Mouse (Mus musculus): ENCODE data around the gene Muc3. TPM values are rescaled to one million over a fixed set of nuclear protein-coding genes. Genes with fewer than 3 reads are reported as not detected.
A peak's percentile ranks its signal among the peaks of the same experiment; 100 is the strongest.

Muc3 gene
- total RNA-seq, 2 experiments from 2014 or later: not detected

DNA sequence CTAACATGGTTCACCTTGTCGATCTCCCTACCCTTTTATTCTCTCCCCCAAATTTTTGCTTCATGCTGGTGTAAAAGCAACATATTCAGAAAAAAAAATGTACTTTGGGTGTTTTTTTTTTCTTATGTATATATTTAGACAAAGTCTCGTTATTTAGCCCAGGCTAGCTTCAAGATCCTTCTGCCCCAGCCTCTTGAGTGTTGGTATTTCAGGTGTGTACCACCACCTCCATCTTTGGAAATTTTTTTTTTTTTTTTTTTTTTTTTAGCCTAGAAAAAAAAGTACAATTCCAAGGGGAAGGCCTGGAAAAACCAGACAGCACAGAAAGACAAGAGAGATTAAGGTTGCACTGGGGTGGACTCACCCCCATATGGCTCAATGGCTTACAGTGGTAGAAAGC lies 32.1 kb downstream of the Muc3 start:
- Histone ChIP-seq H3K4me3 (no peak overlapping the region), H3K27ac (no peak overlapping the region)
- no peak for DNase-seq (ENCODE audit: extremely low spot score in 1 of 2, low spot score in 2 of 2)
- intact Hi-C loops (cut with DNase I): no loop called here
- no peak for TF ChIP-seq CTCF (IDR thresholded peaks at IDR 0.05)

DNA sequence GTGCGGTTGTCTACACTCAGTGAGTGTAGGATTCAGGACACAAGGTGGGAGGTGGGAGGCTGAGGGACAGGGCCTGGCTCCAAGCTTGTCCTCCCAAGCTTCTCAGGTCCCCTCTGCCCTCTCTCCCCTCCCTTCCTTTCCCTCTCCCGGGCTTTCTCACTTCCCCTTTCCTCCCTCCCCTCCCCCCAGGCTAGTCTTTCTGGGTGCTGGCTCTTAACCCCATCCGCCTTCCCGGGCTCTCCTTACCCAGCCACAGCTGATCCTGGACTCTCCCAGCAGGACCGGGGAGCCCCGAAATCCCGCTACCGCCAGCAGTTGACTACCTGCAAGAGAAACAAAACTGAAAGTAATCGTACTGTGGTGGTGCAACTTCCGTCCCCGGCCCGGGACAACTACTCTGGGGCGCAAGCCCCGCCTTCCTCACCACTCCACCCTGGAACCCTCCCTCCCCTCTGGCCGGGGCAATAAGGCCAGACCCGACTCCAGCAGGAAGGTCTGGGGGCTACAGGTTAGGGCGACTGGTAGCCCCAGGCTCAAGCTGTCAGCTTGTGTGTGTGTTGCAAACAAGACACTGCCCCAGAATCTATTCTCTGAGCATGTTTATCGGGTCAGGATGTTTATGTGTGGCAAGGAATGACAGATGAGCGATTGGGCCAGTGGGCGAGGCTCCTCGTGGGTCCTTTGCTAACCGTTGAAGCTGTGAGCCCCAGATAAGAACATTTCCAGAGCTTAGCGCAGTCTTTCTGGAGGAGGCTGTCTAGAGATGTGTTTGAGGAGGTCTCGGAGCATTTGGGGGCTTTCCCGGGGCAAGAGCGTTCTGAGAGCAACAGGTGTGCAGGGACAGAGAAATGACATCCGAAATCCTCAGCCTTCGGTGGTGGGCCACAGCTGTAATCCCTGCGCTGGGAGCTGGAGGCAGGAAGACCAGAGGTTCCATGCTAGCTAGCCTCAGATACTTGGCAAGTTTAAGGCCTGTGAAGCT lies 33.0 kb downstream of the Muc3 start, which contains the start of gene Trim56:
Gene Trim56, minus strand, starts transcription at position 344 of the 982 bp plus-strand sequence.
- DNase-seq (ENCODE audit: extremely low spot score in 1 of 2, low spot score in 2 of 2): no peak
- peak within 1 kb of the TSS; percentile 51 for H3K4me3 ChIP-seq
- intact Hi-C loops (cut with DNase I): no loop called here
- TF ChIP-seq CTCF (IDR thresholded peaks at IDR 0.05): no peak
- H3K27ac ChIP-seq: peak within 1 kb of the TSS; percentile 61

DNA sequence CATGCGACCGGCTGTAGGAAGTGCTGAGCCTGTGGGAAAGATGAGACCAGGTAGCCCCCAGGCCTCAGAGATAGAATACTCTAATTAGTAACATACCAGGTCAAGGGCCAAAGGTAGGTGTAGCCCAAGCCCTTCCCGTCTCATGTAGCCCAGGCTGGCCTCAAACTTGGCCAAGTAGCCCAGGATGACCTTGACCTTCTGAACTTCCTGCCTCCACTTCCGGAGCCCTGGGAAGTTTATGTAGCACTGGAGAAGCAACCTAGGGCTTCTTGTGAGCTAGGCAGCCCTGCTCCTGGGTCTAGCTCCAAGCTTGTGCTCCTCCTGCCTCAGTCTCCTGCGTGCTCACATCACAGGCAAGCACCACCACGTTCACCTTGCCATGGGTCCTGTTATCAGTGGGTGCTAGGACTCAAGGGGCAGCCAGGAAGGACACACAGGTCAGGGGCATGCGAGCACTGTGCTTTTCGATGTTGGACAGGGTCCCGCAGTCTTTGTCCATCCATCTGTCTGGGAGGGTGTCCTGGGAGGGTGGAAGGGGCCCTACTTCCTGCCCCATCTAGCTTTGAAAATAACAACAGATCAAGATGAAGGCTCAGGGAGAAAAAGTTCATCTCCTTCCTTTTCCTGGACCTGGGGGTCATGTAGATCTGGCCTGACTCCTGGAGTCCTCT lies 34.1 kb downstream of the Muc3 start:
- no peak for DNase-seq (ENCODE audit: extremely low spot score in 1 of 2, low spot score in 2 of 2)
- no peak for TF ChIP-seq CTCF (IDR thresholded peaks at IDR 0.05)
- intact Hi-C loops (cut with DNase I): no loop called here
- Histone ChIP-seq H3K4me3 (peak overlapping the region; percentile 51), H3K27ac (no peak overlapping the region)

DNA sequence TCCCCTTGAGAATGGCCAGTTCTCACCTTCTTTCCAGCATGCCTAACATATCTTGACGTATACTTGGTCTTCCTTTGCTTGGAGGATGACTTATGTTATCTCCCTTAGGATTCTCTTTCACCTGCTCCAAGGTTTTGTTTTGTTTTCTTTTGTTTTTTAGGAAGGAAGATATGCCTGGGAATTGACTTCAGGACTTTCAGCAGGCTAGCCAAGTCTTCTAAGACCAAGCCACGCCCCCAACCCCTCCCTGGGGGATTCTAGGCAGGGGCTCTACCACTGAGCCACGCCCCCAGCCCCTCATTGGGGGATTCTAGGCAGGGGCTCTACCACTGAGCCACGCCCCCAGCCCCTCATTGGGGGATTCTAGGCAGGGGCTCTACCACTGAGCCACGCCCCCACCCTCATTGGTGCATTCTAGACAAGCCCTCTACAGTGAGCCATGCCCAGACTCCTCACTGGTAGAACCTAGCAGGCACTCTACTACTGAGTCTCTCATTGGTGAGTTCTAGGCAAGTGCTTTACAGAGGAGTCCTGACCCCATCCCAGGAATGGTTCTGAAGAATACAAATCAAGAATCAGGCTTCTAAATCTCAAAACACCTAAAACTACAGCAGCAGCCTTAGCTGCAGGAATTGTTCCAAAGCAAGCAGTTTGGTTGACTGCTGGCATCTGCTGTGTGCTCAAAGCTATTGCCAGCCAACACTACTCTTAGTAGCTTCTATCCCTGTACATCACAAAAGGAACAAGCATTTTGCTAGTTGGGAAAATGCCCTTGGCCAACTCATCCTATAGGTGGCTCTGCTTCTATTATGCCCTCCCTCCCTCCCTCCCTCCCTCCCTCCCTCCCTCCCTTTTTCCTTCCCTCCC lies 37.3 kb downstream of the Muc3 start:
- Histone ChIP-seq H3K27ac (no peak overlapping the region), H3K4me3 (no peak overlapping the region)
- DNase-seq (ENCODE audit: extremely low spot score in 1 of 2, low spot score in 2 of 2): no peak
- TF ChIP-seq CTCF (IDR thresholded peaks at IDR 0.05): no peak
- intact Hi-C loops (cut with DNase I): no loop called here

DNA sequence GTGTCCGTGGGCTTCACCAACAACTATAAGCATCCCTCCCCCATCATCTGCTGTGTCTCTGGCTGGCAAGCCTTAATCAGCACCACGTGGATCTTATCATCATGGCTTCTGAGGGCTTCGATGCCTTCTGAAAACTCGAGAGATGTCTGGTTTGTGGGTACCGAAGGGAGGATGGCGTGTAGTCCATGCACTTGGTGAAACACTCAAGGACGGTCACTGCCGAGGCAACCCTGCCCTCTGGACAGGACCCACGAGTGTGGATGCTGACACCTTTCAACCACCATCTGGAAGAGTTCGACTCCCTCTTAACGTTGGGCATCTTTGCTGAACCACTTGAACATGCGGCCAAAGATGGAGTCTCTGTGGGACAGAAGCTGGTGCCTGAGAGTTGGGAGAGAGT lies 38.3 kb downstream of the Muc3 start:
- Histone ChIP-seq H3K4me3 (no peak overlapping the region), H3K27ac (no peak overlapping the region)
- intact Hi-C loops (cut with DNase I): no loop called here
- no peak for TF ChIP-seq CTCF (IDR thresholded peaks at IDR 0.05)
- no peak for DNase-seq (ENCODE audit: extremely low spot score in 1 of 2, low spot score in 2 of 2)

DNA sequence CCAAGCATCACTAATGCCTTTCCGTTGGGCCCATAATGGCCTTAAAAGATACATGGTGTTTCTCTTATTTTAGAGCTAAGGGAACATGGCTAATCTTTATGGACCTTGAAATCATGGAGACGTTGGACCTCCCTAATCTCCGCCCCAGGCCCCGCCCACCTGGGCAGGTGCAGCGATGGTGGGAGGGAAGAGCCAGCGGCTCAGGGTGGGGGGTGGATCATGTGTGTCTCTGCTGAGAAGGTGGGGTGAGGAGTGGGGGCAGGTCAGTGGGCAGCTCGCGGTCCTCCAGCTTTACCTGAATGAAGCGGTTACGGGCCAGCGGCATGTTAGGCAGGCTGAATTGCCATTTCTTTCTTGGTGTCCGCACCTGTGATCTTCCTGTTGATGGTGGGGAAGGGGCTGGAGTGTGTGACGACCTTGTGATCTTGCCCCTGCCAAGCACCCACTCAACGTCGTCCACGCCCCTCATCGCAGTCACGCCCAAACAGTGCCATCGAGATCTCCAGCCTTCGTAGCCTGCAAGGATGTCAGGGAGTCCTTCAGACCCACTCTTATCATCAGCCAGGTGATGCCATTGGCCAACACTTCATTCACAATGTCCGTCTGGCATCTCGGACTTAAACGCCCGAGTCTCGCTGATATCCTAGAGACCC lies 39.1 kb downstream of the Muc3 start:
- Histone ChIP-seq H3K4me3 (no peak overlapping the region), H3K27ac (no peak overlapping the region)
- intact Hi-C loops (cut with DNase I): loop anchor here (2.0 kb wide), 1 partner anchor 181 kb away; no protein-coding TSS in a partner anchor
- no peak for TF ChIP-seq CTCF (IDR thresholded peaks at IDR 0.05)
- no peak for DNase-seq (ENCODE audit: extremely low spot score in 1 of 2, low spot score in 2 of 2)

DNA sequence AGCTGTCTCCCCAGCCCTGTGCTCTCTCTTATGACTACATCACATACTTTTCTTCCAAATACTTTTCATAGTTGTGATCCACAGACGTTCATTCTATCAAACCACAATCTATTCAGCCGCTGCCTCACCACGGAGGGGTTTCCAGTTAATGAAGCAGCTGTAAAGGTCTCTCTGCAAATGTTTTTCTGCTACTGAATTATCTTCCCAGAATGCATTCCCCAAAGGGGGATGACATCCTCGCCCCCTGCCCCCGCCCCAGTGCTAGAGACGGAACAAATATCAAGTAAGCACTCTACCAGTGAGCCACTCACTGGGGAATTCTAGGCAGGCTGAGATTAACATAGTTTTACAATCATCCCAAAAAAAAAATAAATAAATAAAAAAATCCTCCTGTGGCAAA lies 41.0 kb downstream of the Muc3 start:
- H3K27ac ChIP-seq: no peak overlapping the region
- no peak for TF ChIP-seq CTCF (IDR thresholded peaks at IDR 0.05)
- no peak overlapping the region for H3K4me3 ChIP-seq
- intact Hi-C loops (cut with DNase I): loop anchor here (2.0 kb wide), 1 partner anchor 179 kb away; no protein-coding TSS in a partner anchor
- no peak for DNase-seq (ENCODE audit: extremely low spot score in 1 of 2, low spot score in 2 of 2)

DNA sequence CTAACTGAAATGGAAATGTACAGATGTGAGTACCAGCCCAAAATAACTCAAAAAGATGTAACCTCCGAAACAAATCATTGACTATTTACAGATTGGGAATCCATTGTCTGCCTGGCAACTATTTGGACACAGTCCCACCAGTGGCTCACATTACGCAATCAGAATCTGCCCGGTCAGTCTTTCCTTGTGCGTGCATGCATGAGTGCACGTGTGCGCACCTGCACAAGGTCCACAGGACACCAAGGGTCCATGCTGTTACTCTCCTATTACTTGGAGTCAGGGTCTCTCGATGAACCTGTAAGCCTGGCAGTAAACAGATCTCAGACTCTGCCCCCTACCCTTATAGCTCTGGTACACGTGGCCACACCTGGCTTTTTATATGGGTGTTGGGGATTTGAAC lies 41.5 kb downstream of the Muc3 start:
- intact Hi-C loops (cut with DNase I): loop anchor here (1.0 to 2.0 kb wide), 3 partner anchors 45 to 179 kb away; no protein-coding TSS in a partner anchor
- Histone ChIP-seq H3K4me3 (no peak overlapping the region), H3K27ac (no peak overlapping the region)
- no peak for DNase-seq (ENCODE audit: extremely low spot score in 1 of 2, low spot score in 2 of 2)
- no peak for TF ChIP-seq CTCF (IDR thresholded peaks at IDR 0.05)

DNA sequence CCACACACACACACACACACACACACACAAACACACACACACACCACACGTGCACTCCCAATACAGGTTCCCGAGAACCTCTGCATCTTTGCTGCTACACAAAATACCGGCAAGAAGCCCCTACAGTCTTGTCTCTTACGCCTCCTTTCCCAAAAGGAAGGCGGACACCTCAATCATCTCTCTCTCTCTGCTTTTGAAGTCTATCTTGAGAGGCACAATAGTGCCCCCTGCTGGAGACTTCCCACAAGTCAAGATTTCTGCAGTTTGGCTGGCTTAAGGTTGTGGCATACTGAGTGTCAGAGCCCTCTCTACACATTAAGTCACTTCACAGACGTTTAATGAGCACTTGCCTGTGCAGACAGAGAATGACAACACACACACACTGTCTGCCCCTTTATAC lies 42.1 kb downstream of the Muc3 start:
- H3K4me3 ChIP-seq: no peak overlapping the region
- H3K27ac ChIP-seq: no peak overlapping the region
- DNase-seq (ENCODE audit: extremely low spot score in 1 of 2, low spot score in 2 of 2): peak; percentile 80 to 88
- intact Hi-C loops (cut with DNase I): loop anchor here (1.0 kb wide), 2 partner anchors 45 to 82 kb away; no protein-coding TSS in a partner anchor
- peak; percentile 89 for TF ChIP-seq CTCF (IDR thresholded peaks at IDR 0.05)

DNA sequence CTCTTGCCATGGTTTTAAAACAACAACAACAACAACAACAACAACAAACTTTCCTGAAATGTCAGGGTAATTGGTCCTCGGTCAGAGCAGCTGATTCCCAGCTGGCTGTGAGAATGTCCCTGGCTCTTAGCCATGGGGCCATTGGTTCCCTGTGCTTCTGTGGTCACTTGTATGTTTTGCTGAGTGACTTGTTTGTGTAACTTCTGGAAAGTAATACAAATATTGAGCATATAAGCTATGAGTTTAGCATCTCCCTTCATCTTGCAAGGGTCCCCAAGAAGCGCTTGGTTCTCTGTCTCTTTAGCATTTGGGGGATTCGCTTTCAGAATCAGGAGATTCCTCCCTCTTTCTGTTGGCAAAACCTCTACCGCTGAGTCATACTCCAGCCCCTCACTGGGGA lies 42.7 kb downstream of the Muc3 start:
- TF ChIP-seq CTCF (IDR thresholded peaks at IDR 0.05): no peak
- DNase-seq (ENCODE audit: extremely low spot score in 1 of 2, low spot score in 2 of 2): no peak
- intact Hi-C loops (cut with DNase I): no loop called here
- H3K27ac ChIP-seq: no peak overlapping the region
- no peak overlapping the region for H3K4me3 ChIP-seq

DNA sequence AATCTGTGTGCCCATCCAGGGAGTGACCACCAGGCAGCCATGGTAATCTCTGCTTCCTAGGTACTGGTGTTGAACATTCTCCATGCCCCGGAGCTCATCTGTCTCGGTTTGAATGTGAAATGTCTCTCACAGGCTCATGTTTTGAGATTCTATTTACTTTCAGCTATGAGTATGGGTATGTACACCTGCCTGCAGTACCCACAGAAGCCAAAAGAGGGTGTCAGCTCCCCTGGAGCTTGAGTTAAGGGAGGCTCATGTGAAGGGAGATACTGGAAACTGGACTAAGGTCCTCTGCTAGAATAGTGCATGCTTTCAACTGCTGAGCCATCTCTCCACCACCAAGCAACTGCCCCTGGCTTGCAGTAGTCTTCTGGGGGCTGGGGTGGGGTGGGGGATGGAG lies 45.2 kb downstream of the Muc3 start:
- H3K4me3 ChIP-seq: no peak overlapping the region
- H3K27ac ChIP-seq: no peak overlapping the region; the same call in 1 of the 2 replicates
- intact Hi-C loops (cut with DNase I): loop anchor here (1.0 kb wide), 1 partner anchor 72 kb away; no protein-coding TSS in a partner anchor
- no peak for DNase-seq (ENCODE audit: extremely low spot score in 1 of 2, low spot score in 2 of 2)
- peak; percentile 27 for TF ChIP-seq CTCF (IDR thresholded peaks at IDR 0.05)
